Mouse (Mus musculus): ENCODE data around the gene Zkscan3.

Gene Zkscan3

GRCm38 (mm10) chr13:21397486-21397885 lies 5.1 kb downstream of the Zkscan3 start:
- WGBS, result 88% methylated on average over 2 of the region's 2 CpGs

- WGBS, result 95% methylated on average over 18 of the region's 18 CpGs
These were observed 6.5 kb downstream of the Zkscan3 start for GRCm38 (mm10) chr13:21396048-21396447.

GRCm38 (mm10) chr13:21395623-21396022 lies 6.9 kb downstream of the Zkscan3 start:
- WGBS, result 96% methylated on average over 6 of the region's 6 CpGs

GRCm38 (mm10) chr13:21395211-21395610 lies 7.3 kb downstream of the Zkscan3 start:
- WGBS, result 92% methylated on average over 1 of the region's 1 CpGs

- WGBS, result 86% methylated on average over 2 of the region's 2 CpGs
These were observed 24.8 kb downstream of the Zkscan3 start for GRCm38 (mm10) chr13:21377773-21378172.

GRCm38 (mm10) chr13:21372700-21373099 lies 29.9 kb downstream of the Zkscan3 start:
- 57% methylated on average over 2 of the region's 2 CpGs for WGBS

GRCm38 (mm10) chr13:21366635-21367034 lies 35.9 kb downstream of the Zkscan3 start:
- 78% methylated on average over 6 of the region's 6 CpGs for WGBS

- WGBS, result 65% methylated on average over 12 of the region's 12 CpGs
These were observed 38.8 kb downstream of the Zkscan3 start for GRCm38 (mm10) chr13:21363719-21364118.

- WGBS, result under 1% methylated on average over 29 of the region's 29 CpGs
These were observed 39.8 kb downstream of the Zkscan3 start, which contains the start of gene Zscan12 for GRCm38 (mm10) chr13:21362621-21363248. Zscan12 (plus strand) TSS chr13:21362820.

GRCm38 (mm10) chr13:21346610-21347009 lies 55.9 kb downstream of the Zkscan3 start, which contains the start of gene Olfr1367:
Olfr1367 (plus strand) TSS chr13:21346910.
- 92% methylated on average over 1 of the region's 1 CpGs for WGBS
